Mouse (Mus musculus) megakaryocyte-erythroid progenitor cell, adult 5-6 weeks (primary cell): Measurements from ENCODE around the gene Tmem43. TPM values are rescaled to one million over a fixed set of nuclear protein-coding genes. Genes with fewer than 3 reads are reported as not detected.
"Not testable (repeated sequence)": the region's sequence is repeated elsewhere in the genome, so short reads cannot be mapped to it uniquely, and the experiment has no call there.

Experiments used
- ATAC-seq: replicated peaks from 2 replicates; pipeline ENCODE4 v1.8.0; 2016; ENCODE audit warnings: mild to moderate bottlenecking, inconsistent platforms; ENCODE audit not compliant: severe bottlenecking, poor library complexity, low FRiP score, low TSS enrichment
- total RNA-seq, 2 experiments: library from RNA; stranded (forward) in 1 of 2; stranded (reverse) in 1 of 2; fragments of 200-1000, 215-1000 nt in 1 of 2; fragments of >200 nt in 1 of 2; fragmentation: Nextera tagmentation in 1 of 2; gene quantifications; 2 replicates each; pipeline ENCODE4 v1.2.3; 2014 to 2017

Gene Tmem43
- 18.7 and 19.4 TPM in 2 replicates for total RNA-seq (2014; fragmentation: Nextera tagmentation)
- total RNA-seq (2017): 16.0 and 22.4 TPM in 2 replicates

- peak; percentile 85 for ATAC-seq
Measured at GRCm38 (mm10) chr6:91472868-91473804, at the start of gene Tmem43, which contains the start of gene Chchd4. Gene Tmem43 (plus strand): TSS chr6:91473703. Gene Chchd4 (minus strand): TSS chr6:91473546.

- no peak for ATAC-seq
Measured at GRCm38 (mm10) chr6:91424151-91424550, 49.4 kb upstream of the Tmem43 start.

- ATAC-seq: peak; percentile 97
Measured at GRCm38 (mm10) chr6:91440474-91441144, 32.9 kb upstream of the Tmem43 start.

GRCm38 (mm10) chr6:91441145-91441662 is 32.3 kb upstream of the Tmem43 start:
- peak; percentile 54 for ATAC-seq

- no peak for ATAC-seq
Measured at GRCm38 (mm10) chr6:91445316-91445715, 28.2 kb upstream of the Tmem43 start.

GRCm38 (mm10) chr6:91449472-91450225 is 23.9 kb upstream of the Tmem43 start:
- ATAC-seq: no peak

GRCm38 (mm10) chr6:91452056-91452455 is 21.4 kb upstream of the Tmem43 start:
- ATAC-seq: no peak

- ATAC-seq: no peak
Measured at GRCm38 (mm10) chr6:91454546-91454945, 19.0 kb upstream of the Tmem43 start.

- 0 out of 2 replicates have a peak, but pooled peaks have one; percentile 57 for ATAC-seq
Measured at GRCm38 (mm10) chr6:91459471-91459870, 14.0 kb upstream of the Tmem43 start.

GRCm38 (mm10) chr6:91465756-91466155 is 7.7 kb upstream of the Tmem43 start:
- no peak for ATAC-seq

GRCm38 (mm10) chr6:91467106-91467505 is 6.4 kb upstream of the Tmem43 start:
- ATAC-seq: no peak

GRCm38 (mm10) chr6:91470712-91471111 is 2.8 kb upstream of the Tmem43 start:
- no peak for ATAC-seq

GRCm38 (mm10) chr6:91471427-91471826 is 2.1 kb upstream of the Tmem43 start:
- not testable (repeated sequence) for ATAC-seq

- ATAC-seq: no peak
Measured at GRCm38 (mm10) chr6:91472319-91472718, 1.2 kb upstream of the Tmem43 start.

GRCm38 (mm10) chr6:91473805-91474440 is 420 bp downstream of the Tmem43 start:
- peak; percentile 36 for ATAC-seq

- ATAC-seq: 0 out of 2 replicates have a peak, but pooled peaks have one; percentile 15
Measured at GRCm38 (mm10) chr6:91474441-91475190, 1.1 kb downstream of the Tmem43 start.

GRCm38 (mm10) chr6:91476541-91476940 is 3.0 kb downstream of the Tmem43 start:
- ATAC-seq: no peak

- ATAC-seq: no peak
Measured at GRCm38 (mm10) chr6:91483371-91483770, 9.9 kb downstream of the Tmem43 start.
